Mouse (Mus musculus): Measurements from ENCODE around the gene Ddx17.

Gene Ddx17

GRCm38 (mm10) chr15:79546410-79547288 is at the start of gene Ddx17:
Gene Ddx17 (minus strand): TSS chr15:79546741.
- peak; percentile 100 for DNase-seq (ENCODE audit: extremely low spot score, low spot score)

- no peak for DNase-seq (ENCODE audit: extremely low spot score, low spot score)
Measured at GRCm38 (mm10) chr15:79581581-79581980, 35.0 kb upstream of the Ddx17 start.

- DNase-seq (ENCODE audit: extremely low spot score, low spot score), result no peak
Measured at GRCm38 (mm10) chr15:79577671-79578426, 31.3 kb upstream of the Ddx17 start.

GRCm38 (mm10) chr15:79576947-79577346 is 30.4 kb upstream of the Ddx17 start:
- no peak for DNase-seq (ENCODE audit: extremely low spot score, low spot score)

GRCm38 (mm10) chr15:79575543-79576222 is 29.1 kb upstream of the Ddx17 start:
- no peak for DNase-seq (ENCODE audit: extremely low spot score, low spot score)

- no peak for DNase-seq (ENCODE audit: extremely low spot score, low spot score)
Measured at GRCm38 (mm10) chr15:79562417-79562816, 15.9 kb upstream of the Ddx17 start.

- no peak for DNase-seq (ENCODE audit: extremely low spot score, low spot score)
Measured at GRCm38 (mm10) chr15:79559649-79560048, 13.1 kb upstream of the Ddx17 start.

- no peak for DNase-seq (ENCODE audit: extremely low spot score, low spot score)
Measured at GRCm38 (mm10) chr15:79552566-79552965, 6.0 kb upstream of the Ddx17 start.

GRCm38 (mm10) chr15:79548226-79548625 is 1.7 kb upstream of the Ddx17 start:
- DNase-seq (ENCODE audit: extremely low spot score, low spot score), result no peak

GRCm38 (mm10) chr15:79547289-79547820 is 814 bp upstream of the Ddx17 start:
- no peak for DNase-seq (ENCODE audit: extremely low spot score, low spot score)

- no peak for DNase-seq (ENCODE audit: extremely low spot score, low spot score)
Measured at GRCm38 (mm10) chr15:79545921-79546399, 581 bp downstream of the Ddx17 start.

GRCm38 (mm10) chr15:79545496-79545895 is 1.0 kb downstream of the Ddx17 start:
- no peak for DNase-seq (ENCODE audit: extremely low spot score, low spot score)

GRCm38 (mm10) chr15:79543968-79544367 is 2.6 kb downstream of the Ddx17 start:
- DNase-seq (ENCODE audit: extremely low spot score, low spot score), result no peak

- no peak for DNase-seq (ENCODE audit: extremely low spot score, low spot score)
Measured at GRCm38 (mm10) chr15:79533796-79534195, 12.7 kb downstream of the Ddx17 start.

- DNase-seq (ENCODE audit: extremely low spot score, low spot score), result no peak
Measured at GRCm38 (mm10) chr15:79529935-79530334, 16.6 kb downstream of the Ddx17 start.

- DNase-seq (ENCODE audit: extremely low spot score, low spot score), result peak; percentile 13
Measured at GRCm38 (mm10) chr15:79527991-79528639, 18.4 kb downstream of the Ddx17 start.

GRCm38 (mm10) chr15:79527192-79527591 is 19.3 kb downstream of the Ddx17 start:
- DNase-seq (ENCODE audit: extremely low spot score, low spot score), result peak; percentile 34

- DNase-seq (ENCODE audit: extremely low spot score, low spot score), result no peak
Measured at GRCm38 (mm10) chr15:79525979-79526768, 20.4 kb downstream of the Ddx17 start.

- no peak for DNase-seq (ENCODE audit: extremely low spot score, low spot score)
Measured at GRCm38 (mm10) chr15:79525564-79525963, 21.0 kb downstream of the Ddx17 start.

Data from neural tube, embryonic 10.5 days (tissue).